Mouse (Mus musculus) testis, adult 2 months (tissue): ENCODE measurements around the gene Taar9.

ENCODE experiments used
- CTCF ChIP-seq: fragments of 200-500 bp; IDR thresholded peaks from 2 replicates; pipeline ENCODE4 v1.5.1; 2012; ENCODE audit warnings: low read depth, mild to moderate bottlenecking, inconsistent platforms, low read length, moderate library complexity; ENCODE audit not compliant: control insufficient read depth, insufficient read depth, insufficient replicate concordance
- POLR2A ChIP-seq: fragments of 200-500 bp; IDR thresholded peaks from 2 replicates; pipeline ENCODE4 v1.6.1; 2012; ENCODE audit warnings: low read depth, mild to moderate bottlenecking, inconsistent platforms, low read length, moderate library complexity; ENCODE audit not compliant: control insufficient read depth

GRCm38 (mm10) chr10:24058986-24059385 is 50.3 kb downstream of the Taar9 start:
- TF ChIP-seq CTCF (no peak), POLR2A (no peak)
